Mouse (Mus musculus) kidney, embryonic 15.5 days (tissue): ENCODE results near the gene Mospd3. TPM values are rescaled to one million over a fixed set of nuclear protein-coding genes. Genes with fewer than 3 reads are reported as not detected.

Experiments used
- ATAC-seq: fragments of 200-750 bp; cut with Nextera tagmentation; replicated peaks from 2 replicates; pipeline ENCODE4 v1.8.0; 2017; ENCODE audit warnings: moderate TSS enrichment; ENCODE audit not compliant: low FRiP score
- H3K27ac ChIP-seq: fragments of 300-500 bp; sonication (generic); 2 replicates; pipeline ENCODE4 v1.5.1; 2015; ENCODE audit warnings: mild to moderate bottlenecking, inconsistent platforms
- H3K27me3 ChIP-seq: fragments of 300-500 bp; sonication (generic); 2 replicates; pipeline ENCODE4 v1.6.1; 2015; ENCODE audit warnings: inconsistent platforms
- H3K36me3 ChIP-seq: fragments of 300-500 bp; sonication (generic); 2 replicates; pipeline ENCODE4 v1.6.1; 2015; ENCODE audit warnings: inconsistent platforms
- H3K4me1 ChIP-seq: fragments of 300-500 bp; sonication (generic); 2 replicates; pipeline ENCODE4 v1.6.1; 2015; ENCODE audit warnings: inconsistent platforms
- H3K4me2 ChIP-seq: fragments of 300-500 bp; sonication (generic); 2 replicates; pipeline ENCODE4 v1.6.1; 2015; ENCODE audit warnings: moderate library complexity, mild to moderate bottlenecking, inconsistent platforms
- H3K4me3 ChIP-seq: fragments of 300-500 bp; sonication (generic); replicated peaks from 2 replicates; pipeline ENCODE4 v1.5.1; 2015; ENCODE audit warnings: mild to moderate bottlenecking, inconsistent platforms
- H3K9ac ChIP-seq: fragments of 300-500 bp; sonication (generic); 2 replicates; pipeline ENCODE4 v1.6.1; 2015; ENCODE audit warnings: mild to moderate bottlenecking, inconsistent platforms
- H3K9me3 ChIP-seq: fragments of 300-500 bp; sonication (generic); replicated peaks from 2 replicates; pipeline ENCODE4 v1.6.1; 2016; ENCODE audit warnings: inconsistent platforms
- WGBS: fragments of 180-500 bp; shearing (Covaris S2); methylation state at CpG from one replicate; pipeline ENCODE4 v1.1.7; 2015; ENCODE audit warnings: mixed read lengths; 5-methylcytosine and 5-hydroxymethylcytosine counted together
- polyA plus RNA-seq: library from polyadenylated mRNA; unstranded; fragments of >200 nt; fragmentation: Nextera tagmentation; extraction: Ambion mirVana; gene quantifications from 2 replicates; pipeline ENCODE4 v1.2.1, GENCODE M21; 2015

The Mospd3 gene
- 26.6 and 30.2 TPM in 2 replicates for polyA plus RNA-seq

DNA sequence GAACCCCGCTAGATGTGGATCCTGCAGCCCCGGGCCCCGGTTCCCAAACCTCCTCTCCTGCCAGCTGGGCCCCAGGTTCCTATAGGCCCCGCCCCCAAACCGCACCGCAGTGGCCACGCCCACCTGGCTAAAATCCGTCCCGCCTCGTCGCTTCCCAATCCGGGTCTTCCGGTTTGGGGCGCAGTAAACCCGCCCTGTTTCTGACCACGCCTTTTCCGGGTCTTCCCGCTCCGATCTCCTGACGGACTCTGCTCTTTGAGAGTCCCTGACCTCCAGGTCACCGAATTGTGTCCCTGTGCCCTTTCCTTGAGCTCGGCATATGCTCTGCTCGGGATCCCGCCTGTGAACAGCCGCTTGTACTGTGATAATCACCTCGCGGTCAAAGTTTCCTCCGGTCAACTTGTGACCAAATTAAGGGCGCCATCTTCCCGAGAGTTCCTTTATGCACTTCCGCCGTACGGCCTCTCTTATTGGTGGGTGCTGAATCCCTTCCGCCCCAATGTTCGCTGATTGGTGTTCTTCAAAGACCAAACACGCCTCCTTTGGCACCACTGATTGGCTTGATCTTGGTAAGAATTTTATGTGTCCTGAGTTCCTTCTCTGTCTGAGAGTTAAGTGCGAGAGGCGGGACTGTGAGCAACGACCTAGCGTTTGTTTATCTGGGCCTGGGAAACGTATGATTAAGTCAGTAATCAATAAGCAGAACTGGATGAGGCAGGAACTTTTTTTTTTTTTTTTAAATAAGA lies at the start of gene Mospd3:
Gene Mospd3 (minus strand): TSS at position 440 of the 746 bp plus-strand sequence.
- ATAC-seq = peak; percentile 93
- H3K27me3 ChIP-seq = no peaks in the 10 kb centered on the region
- peak within 1 kb of the TSS; percentile 78 for H3K4me3 ChIP-seq
- no peaks in the 10 kb centered on the region for H3K9me3 ChIP-seq
- WGBS = under 1% methylated on average over 41 of the region's 41 CpGs
- peaks cover 38% of the 10 kb centered on the region for H3K4me1 ChIP-seq
- peaks cover 22% of the 10 kb centered on the region for H3K36me3 ChIP-seq
- peak within 1 kb of the TSS; percentile 94 for H3K4me2 ChIP-seq
- H3K9ac ChIP-seq = peak within 1 kb of the TSS; percentile 86
- peak within 1 kb of the TSS; percentile 94 for H3K27ac ChIP-seq

DNA sequence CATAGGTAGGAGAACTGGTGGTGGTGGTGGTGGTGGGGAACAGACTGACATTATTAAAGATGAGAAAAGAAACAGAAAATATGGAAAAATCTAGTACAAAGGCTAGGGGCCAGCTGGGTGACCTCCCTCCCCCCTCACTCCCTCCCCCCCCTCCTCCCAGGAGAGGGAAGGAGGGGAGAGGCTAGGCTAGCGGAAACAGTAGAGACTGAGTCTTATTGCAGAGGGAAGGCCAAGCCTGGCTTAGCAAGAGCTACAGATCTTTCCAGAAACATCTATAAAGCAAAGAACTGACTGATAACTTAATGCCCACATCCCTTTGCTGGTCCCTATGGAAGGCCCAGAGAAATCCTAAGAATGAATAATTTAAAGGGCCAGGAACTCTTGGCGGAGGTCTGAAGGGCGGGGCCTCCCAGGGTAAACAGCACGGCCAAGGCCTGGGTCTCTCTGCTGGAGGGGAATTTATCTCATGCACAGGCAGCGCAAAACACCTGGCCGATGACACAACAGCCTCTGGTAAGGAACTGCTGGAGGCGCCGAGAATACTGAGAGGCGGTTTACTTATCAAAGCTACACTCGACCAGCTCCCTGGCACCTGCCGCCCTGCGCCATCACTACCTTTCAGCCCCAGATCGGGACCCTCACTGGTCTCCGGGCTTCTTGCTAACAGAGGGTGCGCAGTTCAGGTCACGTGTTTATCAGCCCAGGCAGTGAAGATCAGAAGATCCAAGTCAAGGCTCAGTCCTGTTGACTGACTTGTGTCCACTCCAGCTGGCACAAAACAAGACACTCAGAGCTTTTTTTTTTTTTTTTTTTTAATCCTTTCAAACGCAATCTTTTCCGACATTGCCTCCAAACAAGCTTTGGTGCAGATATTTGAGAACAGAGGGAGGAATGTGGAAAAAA lies 49.1 kb upstream of the Mospd3 start:
- Histone ChIP-seq H3K27ac (peak overlapping the region; percentile 77), H3K4me2 (peak overlapping the region; percentile 37), H3K9me3 (no peaks in the 10 kb centered on the region), H3K4me1 (peaks cover 55% of the 10 kb centered on the region), H3K27me3 (peaks cover 12% of the 10 kb centered on the region), H3K4me3 (0 out of 2 replicates have a peak overlapping the region, but pooled peaks have one; percentile 4), H3K36me3 (peaks cover 25% of the 10 kb centered on the region), H3K9ac (0 out of 2 replicates have a peak overlapping the region, but pooled peaks have one; percentile 15)
- WGBS = 14% methylated on average over 18 of the region's 18 CpGs
- no peak for ATAC-seq

DNA sequence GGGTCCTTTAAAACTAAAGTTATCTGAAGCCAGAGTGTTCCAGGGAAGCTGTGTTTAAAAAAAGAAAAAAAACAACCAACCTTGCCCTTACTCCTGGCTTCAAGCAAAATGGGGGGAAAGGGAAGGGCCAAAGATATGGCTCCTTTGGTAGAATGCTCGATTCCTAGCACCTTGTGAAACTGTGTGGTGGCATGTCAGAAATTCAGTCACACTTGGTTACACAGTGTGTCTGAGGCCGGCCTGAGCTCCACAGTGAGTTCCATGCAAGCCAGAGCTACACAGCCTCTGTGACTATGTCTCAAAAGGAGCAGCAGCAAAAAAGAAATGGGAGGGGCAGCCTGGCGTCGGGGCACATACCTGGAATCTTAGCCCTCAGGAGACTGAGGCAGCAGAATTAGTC lies 48.4 kb upstream of the Mospd3 start:
- 22% methylated on average over 4 of the region's 4 CpGs for WGBS
- H3K9ac ChIP-seq = no peak overlapping the region
- H3K27ac ChIP-seq = peak overlapping the region; percentile 77
- H3K4me3 ChIP-seq = no peak overlapping the region
- peaks cover 61% of the 10 kb centered on the region for H3K4me1 ChIP-seq
- H3K9me3 ChIP-seq = no peaks in the 10 kb centered on the region
- H3K4me2 ChIP-seq = no peak overlapping the region
- ATAC-seq = 0 out of 2 replicates have a peak, but pooled peaks have one; percentile 42
- peaks cover 23% of the 10 kb centered on the region for H3K36me3 ChIP-seq
- peaks cover 17% of the 10 kb centered on the region for H3K27me3 ChIP-seq

GRCm38 (mm10) chr5:137647827-137648601 lies 47.2 kb upstream of the Mospd3 start:
- H3K36me3 ChIP-seq = peaks cover 14% of the 10 kb centered on the region
- peaks cover 67% of the 10 kb centered on the region for H3K4me1 ChIP-seq
- 29% methylated on average over 9 of the region's 9 CpGs for WGBS
- peak overlapping the region; percentile 77 for H3K27ac ChIP-seq
- H3K9ac ChIP-seq = no peak overlapping the region
- no peak for ATAC-seq
- H3K4me2 ChIP-seq = no peak overlapping the region
- no peaks in the 10 kb centered on the region for H3K9me3 ChIP-seq
- H3K27me3 ChIP-seq = peaks cover 26% of the 10 kb centered on the region
- no peak overlapping the region for H3K4me3 ChIP-seq

- Histone ChIP-seq H3K9me3 (no peaks in the 10 kb centered on the region), H3K36me3 (peaks cover 25% of the 10 kb centered on the region), H3K27me3 (peaks cover 26% of the 10 kb centered on the region), H3K4me1 (peaks cover 65% of the 10 kb centered on the region), H3K4me3 (peak within 1 kb of the TSS; percentile 38), H3K9ac (no peak within 1 kb of the TSS), H3K27ac (0 out of 2 replicates have a peak within 1 kb of the TSS, but pooled peaks have one; percentile 37), H3K4me2 (peak within 1 kb of the TSS; percentile 63)
- 11% methylated on average over 11 of the region's 11 CpGs for WGBS
- no peak for ATAC-seq
Observed at GRCm38 (mm10) chr5:137645652-137646091, 44.8 kb upstream of the Mospd3 start, which contains the start of gene Irs3. Gene Irs3, minus strand, starts transcription at chr5:137645714.

DNA sequence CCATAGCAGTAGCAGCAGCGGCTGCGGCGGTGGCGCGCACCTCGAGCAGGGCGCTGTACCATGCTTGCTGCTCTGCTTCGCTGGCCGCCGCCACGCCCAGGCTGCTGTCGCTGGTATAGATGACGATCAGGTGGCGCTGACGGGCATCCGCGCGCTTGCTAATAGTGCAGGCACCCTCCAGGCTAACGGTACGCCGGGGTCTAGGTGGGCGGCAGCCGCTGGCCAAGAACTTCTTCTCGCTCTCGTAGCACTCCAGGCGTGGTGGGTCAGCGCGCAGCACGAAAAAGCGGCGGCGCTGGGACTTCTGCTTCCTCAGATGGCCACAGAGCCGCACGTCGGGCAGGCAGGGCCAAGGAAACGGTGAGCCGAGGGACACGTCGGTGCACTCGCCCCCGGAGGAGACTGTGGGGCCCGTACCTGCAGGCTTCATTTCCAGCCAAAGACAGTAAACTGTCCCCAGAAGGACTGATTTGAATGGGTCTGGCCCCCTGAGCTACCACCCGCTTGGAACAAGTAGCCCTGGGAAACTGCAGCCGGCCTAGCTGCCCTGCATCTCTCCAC lies 44.3 kb upstream of the Mospd3 start:
- no peak for ATAC-seq
- peak overlapping the region; percentile 63 for H3K4me2 ChIP-seq
- H3K36me3 ChIP-seq = peaks cover 30% of the 10 kb centered on the region
- H3K4me3 ChIP-seq = peak overlapping the region; percentile 38
- H3K9me3 ChIP-seq = no peaks in the 10 kb centered on the region
- H3K27ac ChIP-seq = 0 out of 2 replicates have a peak overlapping the region, but pooled peaks have one; percentile 37
- H3K9ac ChIP-seq = no peak overlapping the region
- peaks cover 26% of the 10 kb centered on the region for H3K27me3 ChIP-seq
- WGBS = 2% methylated on average over 44 of the region's 44 CpGs
- H3K4me1 ChIP-seq = peaks cover 62% of the 10 kb centered on the region

DNA sequence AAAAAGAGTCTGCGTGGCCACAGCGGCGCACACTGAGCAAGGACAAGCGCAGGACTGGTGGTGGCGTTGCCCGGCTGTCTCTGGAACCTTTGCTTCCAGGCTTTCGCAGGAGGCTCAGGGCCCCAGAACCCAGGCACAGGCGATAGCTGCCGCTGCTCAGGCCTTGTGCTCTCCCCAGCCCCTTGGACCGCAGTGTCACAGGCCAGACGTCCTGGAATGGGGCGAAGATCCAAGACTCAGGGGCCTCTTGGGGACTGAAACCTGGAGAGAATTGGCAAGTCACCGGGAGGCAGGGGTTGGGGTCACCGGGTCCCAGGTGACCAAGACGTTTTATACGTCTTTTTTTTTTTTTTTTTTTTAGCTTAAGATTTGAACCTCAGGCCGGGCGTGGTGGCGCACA lies 43.6 kb upstream of the Mospd3 start:
- peaks cover 37% of the 10 kb centered on the region for H3K36me3 ChIP-seq
- H3K27me3 ChIP-seq = peaks cover 26% of the 10 kb centered on the region
- ATAC-seq = no peak
- WGBS = 42% methylated on average over 19 of the region's 19 CpGs
- no peak overlapping the region for H3K4me3 ChIP-seq
- no peaks in the 10 kb centered on the region for H3K9me3 ChIP-seq
- no peak overlapping the region for H3K4me2 ChIP-seq
- H3K27ac ChIP-seq = no peak overlapping the region
- H3K4me1 ChIP-seq = peaks cover 55% of the 10 kb centered on the region
- H3K9ac ChIP-seq = no peak overlapping the region

DNA sequence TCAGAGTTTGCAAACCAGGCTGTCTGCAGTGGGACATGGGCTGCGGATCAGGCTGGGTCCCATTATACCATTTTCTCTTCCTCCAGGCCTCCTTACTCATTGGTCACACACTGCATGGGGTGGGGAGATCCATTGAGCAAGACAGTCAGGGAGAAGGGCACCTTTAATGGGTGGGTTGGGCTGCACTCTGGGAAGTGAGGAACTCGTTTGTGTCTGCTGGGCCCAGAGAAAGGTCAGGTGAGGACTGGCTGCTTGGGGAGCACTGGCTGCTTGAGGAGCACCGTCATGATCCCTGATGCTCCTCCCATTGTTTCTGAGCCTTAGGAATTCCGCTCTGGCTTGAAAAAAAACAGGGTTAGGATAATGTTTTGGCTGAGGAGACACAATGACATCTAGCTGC lies 42.0 kb upstream of the Mospd3 start:
- Histone ChIP-seq H3K4me3 (no peak overlapping the region), H3K9me3 (no peaks in the 10 kb centered on the region), H3K9ac (no peak overlapping the region), H3K4me1 (peaks cover 39% of the 10 kb centered on the region), H3K36me3 (peaks cover 53% of the 10 kb centered on the region), H3K27ac (no peak overlapping the region), H3K4me2 (no peak overlapping the region), H3K27me3 (peaks cover 26% of the 10 kb centered on the region)
- 49% methylated on average over 4 of the region's 4 CpGs for WGBS
- ATAC-seq = no peak

GRCm38 (mm10) chr5:137641054-137641453 lies 40.2 kb upstream of the Mospd3 start, which contains the start of gene Sap25:
Gene Sap25, plus strand, starts transcription at chr5:137641334.
- peaks cover 72% of the 10 kb centered on the region for H3K36me3 ChIP-seq
- no peak within 1 kb of the TSS for H3K4me3 ChIP-seq
- peaks cover 24% of the 10 kb centered on the region for H3K27me3 ChIP-seq
- H3K9me3 ChIP-seq = no peaks in the 10 kb centered on the region
- no peak within 1 kb of the TSS for H3K9ac ChIP-seq
- WGBS = 91% methylated on average over 19 of the region's 19 CpGs
- peaks cover 29% of the 10 kb centered on the region for H3K4me1 ChIP-seq
- no peak within 1 kb of the TSS for H3K27ac ChIP-seq
- no peak within 1 kb of the TSS for H3K4me2 ChIP-seq
- ATAC-seq = no peak

- 0 out of 2 replicates have a peak, but pooled peaks cover 13% of the 10 kb centered on the region for H3K4me1 ChIP-seq
- H3K27ac ChIP-seq = no peak overlapping the region
- H3K4me2 ChIP-seq = no peak overlapping the region
- H3K27me3 ChIP-seq = peaks cover 11% of the 10 kb centered on the region
- no peak overlapping the region for H3K4me3 ChIP-seq
- H3K36me3 ChIP-seq = peaks cover 87% of the 10 kb centered on the region
- H3K9me3 ChIP-seq = no peaks in the 10 kb centered on the region
- ATAC-seq = no peak
- no peak overlapping the region for H3K9ac ChIP-seq
- WGBS = 80% methylated on average over 7 of the region's 7 CpGs
Observed at GRCm38 (mm10) chr5:137639472-137639871, 38.6 kb upstream of the Mospd3 start.
